Mouse (Mus musculus) liver (tissue): ENCODE measurements around the gene Adam26b.
"Not testable (repeated sequence)": the region's sequence is repeated elsewhere in the genome, so short reads cannot be mapped to it uniquely, and the experiment has no call there.

Experiments used
- DNase-seq: peaks from one replicate; pipeline ENCODE4 v3.0.0-alpha.2; 2020; ENCODE audit warnings: mixed read lengths

Adam26b gene

DNA sequence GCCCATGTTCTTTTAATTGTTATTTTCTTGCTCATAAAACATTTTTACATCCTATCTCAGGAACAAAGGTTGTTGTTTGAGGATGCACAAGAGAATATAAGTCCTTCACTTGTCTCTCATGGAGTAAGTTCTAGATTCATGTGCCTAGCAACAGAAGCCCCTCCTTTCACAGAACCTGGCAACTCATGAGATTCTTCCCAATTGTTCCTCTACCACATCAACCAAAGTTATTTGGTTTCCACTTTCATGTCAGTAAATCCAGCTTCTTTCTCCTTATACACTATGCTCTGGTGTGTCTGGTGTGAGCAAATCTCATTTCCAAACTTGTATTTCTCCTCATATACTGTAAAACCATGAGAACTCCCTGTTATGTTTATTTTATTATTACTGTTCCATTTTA lies at the start of gene Adam26b:
Gene Adam26b, minus strand, starts transcription at position 101 of the 400 bp plus-strand sequence.
- DNase-seq = not testable (repeated sequence)

DNA sequence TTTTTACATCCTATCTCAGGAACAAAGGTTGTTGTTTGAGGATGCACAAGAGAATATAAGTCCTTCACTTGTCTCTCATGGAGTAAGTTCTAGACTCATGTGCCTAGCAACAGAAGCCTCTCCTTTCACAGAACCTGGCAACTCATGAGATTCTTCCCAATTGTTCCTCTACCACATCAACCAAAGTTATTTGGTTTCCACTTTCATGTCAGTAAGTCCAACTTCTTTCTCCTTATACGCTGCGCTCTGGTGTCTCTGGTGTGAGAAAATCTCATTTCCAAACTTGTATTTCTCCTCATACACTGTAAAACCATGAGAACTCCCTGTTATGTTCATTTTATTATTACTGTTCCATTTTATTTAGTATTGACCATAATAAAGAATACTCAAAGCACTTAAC lies 48.7 kb upstream of the Adam26b start, which contains the start of gene Adam26a:
Gene Adam26a, minus strand, starts transcription at position 101 of the 400 bp plus-strand sequence.
- not testable (repeated sequence) for DNase-seq
